Mouse (Mus musculus) ES-Bruce4 (cell line): Measurements from ENCODE around the gene Ikbip.
A peak's percentile ranks its signal among the peaks of the same experiment; 100 is the strongest.

ENCODE experiments used
- CTCF ChIP-seq: IDR thresholded peaks from one replicate; pipeline ENCODE4 v1.8.1; 2011; ENCODE audit warnings: low read depth, low read length
- EP300 ChIP-seq: IDR thresholded peaks from 2 replicates; pipeline ENCODE4 v1.6.1; 2011; ENCODE audit warnings: low read depth, low read length; ENCODE audit not compliant: insufficient read depth

DNA sequence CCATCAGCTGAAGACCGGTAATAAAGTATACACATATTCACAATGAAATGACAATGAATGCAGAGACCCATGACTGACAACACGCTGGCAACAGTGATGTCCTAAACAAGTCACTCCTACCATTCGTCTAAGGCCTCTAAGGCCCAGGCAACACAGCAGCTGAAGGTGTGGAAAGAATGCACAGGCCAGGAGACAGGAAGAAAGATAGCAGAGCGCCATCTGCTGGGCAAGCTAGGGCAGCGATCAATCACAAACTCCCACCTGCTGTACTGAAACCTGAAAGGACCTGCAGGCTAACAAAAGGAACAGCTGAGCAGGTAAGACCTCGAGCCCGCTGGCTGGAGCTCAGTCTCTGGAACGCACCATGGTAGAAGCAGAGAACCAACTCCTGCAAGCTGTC lies 48.8 kb upstream of the Ikbip start:
- peak; percentile 97 for TF ChIP-seq CTCF
- TF ChIP-seq EP300, result no peak
